Mouse (Mus musculus): Measurements from ENCODE around the gene Proser1. TPM values are rescaled to one million over a fixed set of nuclear protein-coding genes. Genes with fewer than 3 reads are reported as not detected.

The Proser1 gene
- polyA plus RNA-seq, 1 experiment, result 5.5 TPM

DNA sequence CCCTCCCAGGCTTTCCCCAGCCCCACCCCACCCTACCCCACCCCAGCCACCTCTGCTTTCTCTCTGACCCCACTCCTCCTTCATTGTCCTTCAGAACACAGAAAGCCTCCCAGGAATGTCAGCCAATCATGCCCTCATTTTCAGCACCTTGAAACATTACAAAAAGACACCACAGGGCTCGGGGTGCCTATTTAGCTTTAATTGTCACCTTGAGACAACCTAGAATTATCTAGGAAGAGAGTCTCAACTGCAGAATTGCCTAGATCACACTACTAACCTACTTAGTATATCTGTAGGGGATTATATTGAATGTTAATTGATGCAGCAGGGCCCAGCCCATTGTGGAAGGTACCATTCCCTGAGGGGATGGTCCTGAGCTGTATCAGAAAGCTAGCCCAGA, 40.8 kb upstream of the Proser1 start:
- Histone ChIP-seq H3K4me3 (ENCODE audit: insufficient read depth, poor library complexity, severe bottlenecking) (no peak overlapping the region), H3K79me2 (ENCODE audit: control insufficient read depth, insufficient read depth) (no peaks in the 10 kb centered on the region), H3K79me3 (ENCODE audit: low read depth) (no peaks in the 10 kb centered on the region), H3ac (ENCODE audit: control insufficient read depth, insufficient read length, low read depth) (no peak overlapping the region), H3K27me3 (ENCODE audit: control insufficient read depth, insufficient read depth, insufficient read length) (peaks cover 3% of the 10 kb centered on the region), H3K36me3 (ENCODE audit: control insufficient read depth, insufficient read depth) (no peaks in the 10 kb centered on the region)
- TF ChIP-seq FOSL1 (IDR thresholded peaks at IDR 0.05; ENCODE audit: insufficient read depth, low read length, poor library complexity, severe bottlenecking), result no peak

DNA sequence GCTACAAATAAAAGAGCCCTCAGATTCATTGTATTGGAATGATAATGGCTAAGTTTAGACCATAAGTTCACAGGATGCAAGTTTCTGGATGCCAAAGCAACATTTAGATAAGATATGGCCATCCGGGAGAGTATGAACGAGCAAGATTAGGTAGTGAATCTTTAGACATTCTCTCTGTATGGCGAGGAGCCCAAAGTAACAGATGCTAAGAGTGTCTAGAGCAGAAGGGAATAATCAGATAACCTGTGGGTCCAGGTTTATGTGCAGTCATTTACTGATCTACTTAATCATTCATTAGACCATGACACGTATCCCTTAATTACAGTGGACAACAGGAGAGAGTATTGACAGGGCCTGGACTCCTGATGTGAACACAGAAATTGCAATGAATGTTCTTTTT, 39.9 kb upstream of the Proser1 start:
- Histone ChIP-seq H3K27me3 (ENCODE audit: control insufficient read depth, insufficient read depth, insufficient read length) (peaks cover 3% of the 10 kb centered on the region), H3K79me2 (ENCODE audit: control insufficient read depth, insufficient read depth) (no peaks in the 10 kb centered on the region), H3ac (ENCODE audit: control insufficient read depth, insufficient read length, low read depth) (no peak overlapping the region), H3K36me3 (ENCODE audit: control insufficient read depth, insufficient read depth) (no peaks in the 10 kb centered on the region), H3K79me3 (ENCODE audit: low read depth) (no peaks in the 10 kb centered on the region), H3K4me3 (ENCODE audit: insufficient read depth, poor library complexity, severe bottlenecking) (no peak overlapping the region)
- TF ChIP-seq CEBPB (IDR thresholded peaks at IDR 0.05; ENCODE audit: low read depth), result no peak
- TF ChIP-seq MYOD1 (IDR thresholded peaks at IDR 0.05; ENCODE audit: control insufficient read depth, insufficient read length, low read depth), result no peak

DNA sequence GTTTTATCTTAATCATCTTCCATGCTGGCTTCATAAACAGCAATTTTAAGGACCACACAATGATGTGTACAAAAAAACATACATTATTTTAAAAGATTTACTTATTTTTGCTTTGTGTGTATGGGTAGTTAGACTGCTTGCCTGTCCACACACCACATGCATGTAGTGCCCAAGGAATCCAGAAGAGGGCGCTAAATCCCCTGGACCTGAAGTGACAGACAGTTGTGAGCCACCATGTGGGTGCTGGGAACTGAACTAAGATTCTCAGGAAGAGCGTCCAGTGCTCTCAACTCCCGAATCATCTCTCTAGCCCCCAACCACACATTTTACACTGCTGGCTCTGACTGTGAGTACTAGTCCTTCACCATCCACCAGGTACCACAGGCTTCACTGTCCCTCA, 28.9 kb upstream of the Proser1 start:
- Histone ChIP-seq H3ac (ENCODE audit: control insufficient read depth, insufficient read length, low read depth) (no peak overlapping the region), H3K79me3 (ENCODE audit: low read depth) (no peaks in the 10 kb centered on the region), H3K79me2 (ENCODE audit: control insufficient read depth, insufficient read depth) (no peaks in the 10 kb centered on the region), H3K36me3 (ENCODE audit: control insufficient read depth, insufficient read depth) (no peaks in the 10 kb centered on the region), H3K27me3 (ENCODE audit: control insufficient read depth, insufficient read depth, insufficient read length) (no peaks in the 10 kb centered on the region), H3K4me3 (ENCODE audit: insufficient read depth, poor library complexity, severe bottlenecking) (no peak overlapping the region)
- TF ChIP-seq CTCF (IDR thresholded peaks at IDR 0.05; ENCODE audit: control insufficient read depth, insufficient read depth, insufficient read length) (no peak), MYOD1 (IDR thresholded peaks at IDR 0.05; ENCODE audit: control insufficient read depth, insufficient read length, low read depth) (no peak), MAX (IDR thresholded peaks at IDR 0.05) (no peak), USF1 (IDR thresholded peaks at IDR 0.05; ENCODE audit: low read depth) (no peak), CEBPB (IDR thresholded peaks at IDR 0.05; ENCODE audit: low read depth) (no peak)

DNA sequence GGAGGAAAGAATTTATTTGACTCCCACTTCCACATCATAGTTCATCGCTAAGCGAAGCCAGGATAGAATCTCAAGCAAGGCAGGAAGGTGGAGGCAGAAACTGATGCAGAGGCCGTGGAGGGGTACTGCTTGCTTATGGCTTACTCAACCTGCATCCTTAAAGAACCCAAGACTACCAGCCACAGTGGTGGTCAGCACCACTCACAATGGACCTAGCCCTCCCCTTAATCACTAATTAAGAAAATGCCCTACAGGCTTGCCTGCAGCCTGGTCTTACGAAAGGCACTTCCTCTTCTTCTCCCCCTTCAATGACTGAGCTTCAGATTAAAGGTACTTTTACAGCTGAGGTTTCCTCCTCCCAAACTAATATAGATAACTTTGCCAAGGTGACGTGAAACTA, 26.9 kb upstream of the Proser1 start:
- Histone ChIP-seq H3K27me3 (ENCODE audit: control insufficient read depth, insufficient read depth, insufficient read length) (no peaks in the 10 kb centered on the region), H3K79me3 (ENCODE audit: low read depth) (no peaks in the 10 kb centered on the region), H3K79me2 (ENCODE audit: control insufficient read depth, insufficient read depth) (no peaks in the 10 kb centered on the region), H3ac (ENCODE audit: control insufficient read depth, insufficient read length, low read depth) (no peak overlapping the region), H3K4me3 (ENCODE audit: insufficient read depth, poor library complexity, severe bottlenecking) (no peak overlapping the region), H3K36me3 (ENCODE audit: control insufficient read depth, insufficient read depth) (no peaks in the 10 kb centered on the region)
- no peak for TF ChIP-seq CTCF (IDR thresholded peaks at IDR 0.05; ENCODE audit: control insufficient read depth, insufficient read depth, insufficient read length)

DNA sequence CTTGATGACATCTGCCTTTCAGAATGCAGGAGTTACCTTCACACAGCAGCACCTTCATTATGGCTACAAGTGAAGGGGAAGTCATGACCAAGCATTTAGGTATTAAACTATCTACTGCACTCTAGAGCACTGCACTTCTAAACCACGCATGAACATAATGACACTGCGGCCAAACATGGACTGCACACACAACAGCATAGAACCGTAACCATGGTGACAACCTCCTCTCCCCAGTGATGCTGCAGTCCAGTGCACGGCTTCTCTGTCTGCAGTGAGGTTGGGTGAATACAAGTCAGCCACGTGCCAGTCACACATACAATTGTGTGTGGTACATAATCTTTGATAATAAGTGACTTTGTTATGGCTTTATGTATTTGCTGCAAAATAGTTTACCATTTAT, 17.9 kb upstream of the Proser1 start:
- H3K27me3 ChIP-seq (ENCODE audit: control insufficient read depth, insufficient read depth, insufficient read length), result no peaks in the 10 kb centered on the region
- TF ChIP-seq MYOG (IDR thresholded peaks at IDR 0.05; ENCODE audit: control insufficient read depth, extremely low read depth, insufficient read length), result no peak
- TF ChIP-seq USF1 (IDR thresholded peaks at IDR 0.05; ENCODE audit: low read depth), result no peak
- TF ChIP-seq FOSL1 (IDR thresholded peaks at IDR 0.05; ENCODE audit: insufficient read depth, low read length, poor library complexity, severe bottlenecking), result no peak
- TF ChIP-seq MYOD1 (IDR thresholded peaks at IDR 0.05; ENCODE audit: control insufficient read depth, insufficient read length, low read depth), result no peak
- no peak for TF ChIP-seq CTCF (IDR thresholded peaks at IDR 0.05; ENCODE audit: control insufficient read depth, insufficient read depth, insufficient read length)
- TF ChIP-seq CEBPB (IDR thresholded peaks at IDR 0.05; ENCODE audit: low read depth), result no peak
- TF ChIP-seq MAX (IDR thresholded peaks at IDR 0.05), result no peak
- H3K79me3 ChIP-seq (ENCODE audit: low read depth), result no peaks in the 10 kb centered on the region
- H3K36me3 ChIP-seq (ENCODE audit: control insufficient read depth, insufficient read depth), result no peaks in the 10 kb centered on the region
- no peak overlapping the region for H3ac ChIP-seq (ENCODE audit: control insufficient read depth, insufficient read length, low read depth)
- H3K4me3 ChIP-seq (ENCODE audit: insufficient read depth, poor library complexity, severe bottlenecking), result no peak overlapping the region
- no peaks in the 10 kb centered on the region for H3K79me2 ChIP-seq (ENCODE audit: control insufficient read depth, insufficient read depth)

DNA sequence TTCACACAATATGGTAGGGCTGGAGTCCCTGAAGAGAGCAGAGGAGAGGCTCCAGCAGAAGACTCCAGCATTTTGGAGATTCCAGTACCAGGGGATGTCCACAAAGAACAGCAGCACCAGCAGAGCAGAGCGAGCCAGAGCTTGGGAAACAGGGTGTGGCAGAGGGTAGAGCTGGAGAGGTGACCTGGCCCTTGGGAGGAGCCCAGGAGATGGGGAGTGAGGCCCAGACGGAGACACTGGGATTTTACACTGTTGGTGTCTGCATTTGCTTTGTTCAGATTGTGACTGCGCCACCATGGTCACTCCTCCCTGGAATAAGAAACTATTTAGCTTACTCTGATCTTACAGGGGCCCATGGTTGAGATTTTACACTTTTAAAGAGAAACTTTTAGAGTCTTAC, 16.7 kb upstream of the Proser1 start:
- Histone ChIP-seq H3K79me3 (ENCODE audit: low read depth) (no peaks in the 10 kb centered on the region), H3K79me2 (ENCODE audit: control insufficient read depth, insufficient read depth) (no peaks in the 10 kb centered on the region), H3ac (ENCODE audit: control insufficient read depth, insufficient read length, low read depth) (no peak overlapping the region), H3K4me3 (ENCODE audit: insufficient read depth, poor library complexity, severe bottlenecking) (no peak overlapping the region), H3K27me3 (ENCODE audit: control insufficient read depth, insufficient read depth, insufficient read length) (no peaks in the 10 kb centered on the region), H3K36me3 (ENCODE audit: control insufficient read depth, insufficient read depth) (no peaks in the 10 kb centered on the region)
- TF ChIP-seq CEBPB (IDR thresholded peaks at IDR 0.05; ENCODE audit: low read depth) (no peak), USF1 (IDR thresholded peaks at IDR 0.05; ENCODE audit: low read depth) (no peak), MYOG (IDR thresholded peaks at IDR 0.05; ENCODE audit: control insufficient read depth, extremely low read depth, insufficient read length) (no peak), CTCF (IDR thresholded peaks at IDR 0.05; ENCODE audit: control insufficient read depth, insufficient read depth, insufficient read length) (no peak), MAX (IDR thresholded peaks at IDR 0.05) (no peak), MYOD1 (IDR thresholded peaks at IDR 0.05; ENCODE audit: control insufficient read depth, insufficient read length, low read depth) (no peak), FOSL1 (IDR thresholded peaks at IDR 0.05; ENCODE audit: insufficient read depth, low read length, poor library complexity, severe bottlenecking) (no peak)

DNA sequence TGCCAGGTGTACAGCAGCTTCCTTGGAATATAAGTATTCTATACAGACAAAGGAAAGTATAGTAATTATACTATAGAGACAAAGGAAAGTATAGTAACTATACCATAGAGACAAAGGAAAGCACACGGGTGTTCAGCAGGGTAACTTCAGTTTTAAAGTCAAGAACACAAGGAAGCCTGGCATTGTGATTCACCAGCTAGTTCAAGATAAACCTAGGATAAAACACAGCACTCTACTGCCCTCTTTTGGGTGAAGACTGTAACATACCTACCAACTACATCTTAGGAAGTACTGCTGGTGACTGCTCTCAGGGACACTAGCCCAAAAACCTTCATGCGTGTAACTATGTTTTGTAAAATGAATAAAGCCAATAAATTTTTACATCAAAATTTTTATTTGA, 15.3 kb upstream of the Proser1 start:
- peaks cover 7% of the 10 kb centered on the region for H3K36me3 ChIP-seq (ENCODE audit: control insufficient read depth, insufficient read depth)
- no peak overlapping the region for H3ac ChIP-seq (ENCODE audit: control insufficient read depth, insufficient read length, low read depth)
- TF ChIP-seq CTCF (IDR thresholded peaks at IDR 0.05; ENCODE audit: control insufficient read depth, insufficient read depth, insufficient read length), result peak; percentile 28
- no peak for TF ChIP-seq MYOD1 (IDR thresholded peaks at IDR 0.05; ENCODE audit: control insufficient read depth, insufficient read length, low read depth)
- H3K4me3 ChIP-seq (ENCODE audit: insufficient read depth, poor library complexity, severe bottlenecking), result no peak overlapping the region
- no peaks in the 10 kb centered on the region for H3K79me2 ChIP-seq (ENCODE audit: control insufficient read depth, insufficient read depth)
- no peaks in the 10 kb centered on the region for H3K27me3 ChIP-seq (ENCODE audit: control insufficient read depth, insufficient read depth, insufficient read length)
- H3K79me3 ChIP-seq (ENCODE audit: low read depth), result no peaks in the 10 kb centered on the region
